Mouse (Mus musculus): ENCODE measurements around the gene Tspan12. TPM values are rescaled to one million over a fixed set of nuclear protein-coding genes. Genes with fewer than 3 reads are reported as not detected.

The Tspan12 gene
- polyA plus RNA-seq, 1 experiment, result 2.0 TPM

DNA sequence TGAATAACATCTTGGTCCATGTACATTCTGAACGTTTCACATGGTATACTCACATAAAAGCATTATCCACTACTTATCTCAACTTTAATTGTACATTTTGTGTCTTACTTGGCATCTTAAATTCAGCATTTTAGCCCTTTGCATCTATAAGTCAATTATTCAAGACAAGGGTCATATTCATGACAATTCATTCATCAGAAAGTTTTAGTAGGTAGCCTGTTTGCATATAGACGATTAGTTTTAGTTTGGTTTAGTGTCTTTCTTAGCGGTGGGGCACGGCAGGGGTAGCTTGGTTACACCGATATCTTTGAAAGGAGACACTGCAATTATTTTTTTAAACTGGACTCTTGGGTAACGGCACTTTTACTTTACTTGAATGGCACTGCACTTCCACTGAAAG, 21.4 kb downstream of the Tspan12 start:
- Histone ChIP-seq H3K4me3 (ENCODE audit: control insufficient read depth, insufficient read depth, low read length) (no peak overlapping the region), H3K27me3 (ENCODE audit: control insufficient read depth, insufficient read depth, low read length) (no peaks in the 10 kb centered on the region), H3K4me1 (replicated peaks; ENCODE audit: control insufficient read depth, insufficient read depth, low read length) (no peaks in the 10 kb centered on the region), H3K36me3 (ENCODE audit: control insufficient read depth, insufficient read depth, low read length) (no peaks in the 10 kb centered on the region), H3K27ac (ENCODE audit: control insufficient read depth, insufficient read depth, low read length) (no peak overlapping the region)
- DNase-seq, result no peak
- WGBS, result 93% methylated on average over 6 of the region's 6 CpGs
- TF ChIP-seq CTCF (IDR thresholded peaks at IDR 0.05; ENCODE audit: borderline replicate concordance, control insufficient read depth, extremely low read depth, insufficient read depth, low read length, poor library complexity), result no peak
- TF ChIP-seq POLR2A (IDR thresholded peaks at IDR 0.05; ENCODE audit: control insufficient read depth, extremely low read depth, insufficient read depth, low read length, poor library complexity), result no peak

DNA sequence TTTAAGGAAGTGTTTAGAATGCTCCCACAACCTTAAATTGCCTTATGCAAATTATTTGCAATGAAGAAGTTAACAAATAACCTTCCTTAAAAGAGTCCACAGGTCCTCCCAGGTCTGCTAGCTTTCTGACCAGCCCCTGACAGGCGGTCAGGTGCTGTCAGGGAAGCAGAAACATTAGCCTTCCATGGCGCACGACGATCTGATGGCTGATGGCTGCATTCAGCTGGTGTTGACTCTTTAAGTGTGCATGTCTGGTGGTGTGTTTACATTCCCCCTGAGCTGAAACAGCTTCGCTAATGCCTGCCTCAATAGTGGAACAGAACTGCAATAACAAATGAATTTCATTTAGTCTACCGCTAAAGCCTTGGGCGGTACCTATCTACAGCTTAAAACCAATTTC, 22.4 kb downstream of the Tspan12 start:
- Histone ChIP-seq H3K4me1 (replicated peaks; ENCODE audit: control insufficient read depth, insufficient read depth, low read length) (no peaks in the 10 kb centered on the region), H3K36me3 (ENCODE audit: control insufficient read depth, insufficient read depth, low read length) (no peaks in the 10 kb centered on the region), H3K4me3 (ENCODE audit: control insufficient read depth, insufficient read depth, low read length) (no peak overlapping the region), H3K27me3 (ENCODE audit: control insufficient read depth, insufficient read depth, low read length) (no peaks in the 10 kb centered on the region), H3K27ac (ENCODE audit: control insufficient read depth, insufficient read depth, low read length) (no peak overlapping the region)
- no peak for DNase-seq
- WGBS, result 82% methylated on average over 7 of the region's 7 CpGs
- TF ChIP-seq POLR2A (IDR thresholded peaks at IDR 0.05; ENCODE audit: control insufficient read depth, extremely low read depth, insufficient read depth, low read length, poor library complexity) (no peak), CTCF (IDR thresholded peaks at IDR 0.05; ENCODE audit: borderline replicate concordance, control insufficient read depth, extremely low read depth, insufficient read depth, low read length, poor library complexity) (no peak)

DNA sequence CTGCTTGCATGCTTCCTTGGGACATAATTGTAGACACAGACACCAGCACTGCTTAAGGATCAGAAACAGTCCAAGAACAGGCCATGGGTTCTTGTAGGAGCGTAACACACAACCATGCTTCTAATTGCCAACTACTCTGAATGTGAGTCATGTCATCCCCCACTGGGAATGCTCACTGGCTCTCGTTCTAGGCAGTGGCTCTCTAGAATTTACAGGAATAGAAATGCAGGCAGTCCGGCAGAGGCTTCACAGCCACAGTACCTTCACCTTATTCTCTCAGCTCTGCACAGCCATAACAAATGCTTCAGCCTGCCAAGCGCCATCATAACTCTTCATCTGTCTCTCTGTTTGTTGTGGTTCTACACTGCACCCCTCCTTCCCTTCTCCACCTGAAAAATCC, 23.9 kb downstream of the Tspan12 start:
- Histone ChIP-seq H3K4me1 (replicated peaks; ENCODE audit: control insufficient read depth, insufficient read depth, low read length) (no peaks in the 10 kb centered on the region), H3K4me3 (ENCODE audit: control insufficient read depth, insufficient read depth, low read length) (no peak overlapping the region), H3K27me3 (ENCODE audit: control insufficient read depth, insufficient read depth, low read length) (no peaks in the 10 kb centered on the region), H3K36me3 (ENCODE audit: control insufficient read depth, insufficient read depth, low read length) (no peaks in the 10 kb centered on the region), H3K27ac (ENCODE audit: control insufficient read depth, insufficient read depth, low read length) (no peak overlapping the region)
- DNase-seq, result no peak
- TF ChIP-seq POLR2A (IDR thresholded peaks at IDR 0.05; ENCODE audit: control insufficient read depth, extremely low read depth, insufficient read depth, low read length, poor library complexity), result no peak
- no peak for TF ChIP-seq CTCF (IDR thresholded peaks at IDR 0.05; ENCODE audit: borderline replicate concordance, control insufficient read depth, extremely low read depth, insufficient read depth, low read length, poor library complexity)
- WGBS, result 83% methylated on average over 4 of the region's 4 CpGs

DNA sequence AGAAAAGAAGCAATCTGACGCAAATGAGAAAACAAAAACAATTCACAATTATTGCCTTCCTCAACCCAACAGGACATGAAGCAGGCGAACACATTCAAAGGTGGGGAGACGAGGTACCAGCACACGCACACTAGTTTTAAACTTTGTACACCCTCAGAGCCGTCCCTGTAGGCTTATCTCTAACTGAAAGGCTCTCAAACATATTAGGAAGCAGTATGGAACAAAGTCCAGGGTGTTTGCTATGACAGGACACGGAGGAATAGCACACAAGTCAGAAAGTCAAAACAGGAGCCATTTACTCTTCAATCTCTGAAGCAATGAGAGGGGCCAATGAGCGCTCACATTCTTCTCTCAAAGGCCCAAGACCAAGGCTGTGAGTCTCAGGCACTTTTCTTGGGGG, 24.3 kb downstream of the Tspan12 start:
- no peak for DNase-seq
- Histone ChIP-seq H3K27ac (ENCODE audit: control insufficient read depth, insufficient read depth, low read length) (no peak overlapping the region), H3K4me1 (replicated peaks; ENCODE audit: control insufficient read depth, insufficient read depth, low read length) (no peaks in the 10 kb centered on the region), H3K27me3 (ENCODE audit: control insufficient read depth, insufficient read depth, low read length) (no peaks in the 10 kb centered on the region), H3K4me3 (ENCODE audit: control insufficient read depth, insufficient read depth, low read length) (no peak overlapping the region), H3K36me3 (ENCODE audit: control insufficient read depth, insufficient read depth, low read length) (no peaks in the 10 kb centered on the region)
- 92% methylated on average over 7 of the region's 7 CpGs for WGBS
- no peak for TF ChIP-seq POLR2A (IDR thresholded peaks at IDR 0.05; ENCODE audit: control insufficient read depth, extremely low read depth, insufficient read depth, low read length, poor library complexity)
- no peak for TF ChIP-seq CTCF (IDR thresholded peaks at IDR 0.05; ENCODE audit: borderline replicate concordance, control insufficient read depth, extremely low read depth, insufficient read depth, low read length, poor library complexity)

DNA sequence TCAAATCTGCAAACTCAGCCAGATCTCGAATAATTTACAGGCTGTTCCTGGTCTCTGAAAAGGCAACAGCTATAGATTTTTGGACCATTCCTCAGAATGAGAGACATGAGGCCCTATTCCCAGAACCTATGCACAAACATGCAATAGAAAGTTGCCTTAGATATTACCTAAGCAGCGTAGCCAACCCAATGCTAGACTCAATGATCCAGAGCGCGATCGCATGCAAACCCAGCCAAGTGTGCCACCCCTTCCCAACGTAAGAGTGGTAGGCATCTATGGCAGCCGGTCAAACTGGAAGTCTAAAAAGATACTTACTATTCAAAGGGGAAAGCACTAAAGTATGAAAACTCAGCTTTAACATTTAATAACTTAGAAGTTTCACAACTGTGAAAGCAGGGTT, 28.6 kb downstream of the Tspan12 start:
- Histone ChIP-seq H3K27ac (ENCODE audit: control insufficient read depth, insufficient read depth, low read length) (no peak overlapping the region), H3K36me3 (ENCODE audit: control insufficient read depth, insufficient read depth, low read length) (no peaks in the 10 kb centered on the region), H3K27me3 (ENCODE audit: control insufficient read depth, insufficient read depth, low read length) (no peaks in the 10 kb centered on the region), H3K4me3 (ENCODE audit: control insufficient read depth, insufficient read depth, low read length) (no peak overlapping the region), H3K4me1 (replicated peaks; ENCODE audit: control insufficient read depth, insufficient read depth, low read length) (no peaks in the 10 kb centered on the region)
- 94% methylated on average over 7 of the region's 7 CpGs for WGBS
- no peak for TF ChIP-seq POLR2A (IDR thresholded peaks at IDR 0.05; ENCODE audit: control insufficient read depth, extremely low read depth, insufficient read depth, low read length, poor library complexity)
- TF ChIP-seq CTCF (IDR thresholded peaks at IDR 0.05; ENCODE audit: borderline replicate concordance, control insufficient read depth, extremely low read depth, insufficient read depth, low read length, poor library complexity), result no peak
- DNase-seq, result no peak

GRCm38 (mm10) chr6:21823281-21823680, 29.0 kb downstream of the Tspan12 start:
- H3K4me3 ChIP-seq (ENCODE audit: control insufficient read depth, insufficient read depth, low read length), result no peak overlapping the region
- no peak for DNase-seq
- H3K27me3 ChIP-seq (ENCODE audit: control insufficient read depth, insufficient read depth, low read length), result no peaks in the 10 kb centered on the region
- 83% methylated on average over 8 of the region's 8 CpGs for WGBS
- H3K36me3 ChIP-seq (ENCODE audit: control insufficient read depth, insufficient read depth, low read length), result no peaks in the 10 kb centered on the region
- TF ChIP-seq POLR2A (IDR thresholded peaks at IDR 0.05; ENCODE audit: control insufficient read depth, extremely low read depth, insufficient read depth, low read length, poor library complexity) (no peak), CTCF (IDR thresholded peaks at IDR 0.05; ENCODE audit: borderline replicate concordance, control insufficient read depth, extremely low read depth, insufficient read depth, low read length, poor library complexity) (no peak)
- no peak overlapping the region for H3K27ac ChIP-seq (ENCODE audit: control insufficient read depth, insufficient read depth, low read length)
- H3K4me1 ChIP-seq (replicated peaks; ENCODE audit: control insufficient read depth, insufficient read depth, low read length), result no peaks in the 10 kb centered on the region

DNA sequence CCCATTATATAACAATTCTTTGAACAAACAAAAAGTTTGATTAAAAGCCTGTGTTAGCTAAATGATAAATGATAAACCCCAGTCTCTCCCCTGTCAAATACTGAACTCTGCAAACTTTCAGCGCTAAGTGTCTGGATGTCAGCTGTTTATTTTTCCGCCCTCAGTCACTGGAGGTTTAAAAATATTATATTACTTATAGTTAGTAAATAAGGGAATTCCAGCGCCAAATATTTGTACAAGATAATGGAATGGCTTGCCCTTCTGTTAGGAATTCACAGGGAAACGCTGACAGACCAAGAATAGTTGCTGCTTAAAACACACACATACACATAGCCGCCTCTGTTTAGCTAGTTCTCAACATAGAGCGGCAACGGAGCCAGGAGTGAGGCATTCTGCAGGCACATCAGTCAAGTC, 29.6 kb downstream of the Tspan12 start:
- H3K4me1 ChIP-seq (replicated peaks; ENCODE audit: control insufficient read depth, insufficient read depth, low read length), result no peaks in the 10 kb centered on the region
- H3K27ac ChIP-seq (ENCODE audit: control insufficient read depth, insufficient read depth, low read length), result no peak overlapping the region
- H3K27me3 ChIP-seq (ENCODE audit: control insufficient read depth, insufficient read depth, low read length), result no peaks in the 10 kb centered on the region
- no peaks in the 10 kb centered on the region for H3K36me3 ChIP-seq (ENCODE audit: control insufficient read depth, insufficient read depth, low read length)
- no peak overlapping the region for H3K4me3 ChIP-seq (ENCODE audit: control insufficient read depth, insufficient read depth, low read length)
- no peak for DNase-seq
- no peak for TF ChIP-seq POLR2A (IDR thresholded peaks at IDR 0.05; ENCODE audit: control insufficient read depth, extremely low read depth, insufficient read depth, low read length, poor library complexity)
- WGBS, result 90% methylated on average over 7 of the region's 7 CpGs
